Mouse (Mus musculus): ENCODE data around the gene Prrc2a. TPM values are rescaled to one million over a fixed set of nuclear protein-coding genes. Genes with fewer than 3 reads are reported as not detected.

The Prrc2a gene
- polyA plus RNA-seq (2012; rRNA removed): 177 and 352 TPM in 2 replicates

GRCm38 (mm10) chr17:35164568-35165450 is at the start of gene Prrc2a:
Gene Prrc2a (minus strand): TSS chr17:35164897.
- TF ChIP-seq CTCF (IDR thresholded peaks at IDR 0.05; ENCODE audit: extremely low read depth, insufficient read length, insufficient replicate concordance, low read depth, low read length) (no peak), POLR2A (IDR thresholded peaks at IDR 0.05; ENCODE audit: low read depth, low read length) (peak; percentile 86; the same call in 1 of the 2 replicates)
- 1% methylated on average over 85 of the region's 89 CpGs for WGBS
- Histone ChIP-seq H3K27ac (ENCODE audit: insufficient read depth, low read depth, low read length) (peak within 1 kb of the TSS; percentile 99), H3K36me3 (ENCODE audit: control insufficient read depth, insufficient read depth, low read length) (peaks cover 24% of the 10 kb centered on the region), H3K4me3 (ENCODE audit: low read depth, low read length) (peak within 1 kb of the TSS; percentile 99), H3K4me1 (ENCODE audit: control insufficient read depth, insufficient read depth, insufficient read length, low read length) (peaks cover 10% of the 10 kb centered on the region; the same call in 1 of the 2 replicates), H3K27me3 (ENCODE audit: control insufficient read depth, insufficient read depth, low read length) (no peaks in the 10 kb centered on the region)

- TF ChIP-seq POLR2A (IDR thresholded peaks at IDR 0.05; ENCODE audit: low read depth, low read length) (no peak), CTCF (IDR thresholded peaks at IDR 0.05; ENCODE audit: extremely low read depth, insufficient read length, insufficient replicate concordance, low read depth, low read length) (no peak)
- Histone ChIP-seq H3K36me3 (ENCODE audit: control insufficient read depth, insufficient read depth, low read length) (no peaks in the 10 kb centered on the region), H3K27ac (ENCODE audit: insufficient read depth, low read depth, low read length) (no peak overlapping the region), H3K4me3 (ENCODE audit: low read depth, low read length) (no peak overlapping the region), H3K4me1 (ENCODE audit: control insufficient read depth, insufficient read depth, insufficient read length, low read length) (peaks cover 24% of the 10 kb centered on the region; the same call in 1 of the 2 replicates), H3K27me3 (ENCODE audit: control insufficient read depth, insufficient read depth, low read length) (no peaks in the 10 kb centered on the region)
- 39% methylated on average over 5 of the region's 5 CpGs for WGBS
Measured at GRCm38 (mm10) chr17:35213071-35213470, 48.4 kb upstream of the Prrc2a start.

GRCm38 (mm10) chr17:35210593-35210992 is 45.9 kb upstream of the Prrc2a start:
- 23% methylated on average over 3 of the region's 3 CpGs for WGBS

GRCm38 (mm10) chr17:35209785-35210535 is 45.3 kb upstream of the Prrc2a start:
- Histone ChIP-seq H3K4me3 (ENCODE audit: low read depth, low read length) (no peak overlapping the region), H3K27me3 (ENCODE audit: control insufficient read depth, insufficient read depth, low read length) (no peaks in the 10 kb centered on the region), H3K36me3 (ENCODE audit: control insufficient read depth, insufficient read depth, low read length) (no peaks in the 10 kb centered on the region), H3K27ac (ENCODE audit: insufficient read depth, low read depth, low read length) (peak overlapping the region; percentile 70), H3K4me1 (ENCODE audit: control insufficient read depth, insufficient read depth, insufficient read length, low read length) (peaks cover 28% of the 10 kb centered on the region)
- WGBS: 48% methylated on average over 12 of the region's 12 CpGs
- no peak for TF ChIP-seq POLR2A (IDR thresholded peaks at IDR 0.05; ENCODE audit: low read depth, low read length)
- no peak for TF ChIP-seq CTCF (IDR thresholded peaks at IDR 0.05; ENCODE audit: extremely low read depth, insufficient read length, insufficient replicate concordance, low read depth, low read length)

More at GRCm38 (mm10) chr17:35210593-35210992, 45.9 kb upstream of the Prrc2a start:
- Histone ChIP-seq H3K27me3 (ENCODE audit: control insufficient read depth, insufficient read depth, low read length) (no peaks in the 10 kb centered on the region), H3K36me3 (ENCODE audit: control insufficient read depth, insufficient read depth, low read length) (no peaks in the 10 kb centered on the region), H3K27ac (ENCODE audit: insufficient read depth, low read depth, low read length) (peak overlapping the region; percentile 70), H3K4me1 (ENCODE audit: control insufficient read depth, insufficient read depth, insufficient read length, low read length) (peaks cover 24% of the 10 kb centered on the region), H3K4me3 (ENCODE audit: low read depth, low read length) (no peak overlapping the region)
- no peak for TF ChIP-seq POLR2A (IDR thresholded peaks at IDR 0.05; ENCODE audit: low read depth, low read length)
- no peak for TF ChIP-seq CTCF (IDR thresholded peaks at IDR 0.05; ENCODE audit: extremely low read depth, insufficient read length, insufficient replicate concordance, low read depth, low read length)

- Histone ChIP-seq H3K4me1 (ENCODE audit: control insufficient read depth, insufficient read depth, insufficient read length, low read length) (peaks cover 21% of the 10 kb centered on the region), H3K36me3 (ENCODE audit: control insufficient read depth, insufficient read depth, low read length) (no peaks in the 10 kb centered on the region), H3K27me3 (ENCODE audit: control insufficient read depth, insufficient read depth, low read length) (no peaks in the 10 kb centered on the region), H3K27ac (ENCODE audit: insufficient read depth, low read depth, low read length) (no peak overlapping the region), H3K4me3 (ENCODE audit: low read depth, low read length) (peak overlapping the region; percentile 35; the same call in 1 of the 2 replicates)
- 76% methylated on average over 10 of the region's 10 CpGs for WGBS
- TF ChIP-seq POLR2A (IDR thresholded peaks at IDR 0.05; ENCODE audit: low read depth, low read length) (no peak), CTCF (IDR thresholded peaks at IDR 0.05; ENCODE audit: extremely low read depth, insufficient read length, insufficient replicate concordance, low read depth, low read length) (no peak)
Measured at GRCm38 (mm10) chr17:35205380-35205769, 40.7 kb upstream of the Prrc2a start.

- peak within 1 kb of the TSS; percentile 35; the same call in 1 of the 2 replicates for H3K4me3 ChIP-seq (ENCODE audit: low read depth, low read length)
- H3K36me3 ChIP-seq (ENCODE audit: control insufficient read depth, insufficient read depth, low read length): no peaks in the 10 kb centered on the region
- WGBS: 62% methylated on average over 20 of the region's 20 CpGs
- TF ChIP-seq POLR2A (IDR thresholded peaks at IDR 0.05; ENCODE audit: low read depth, low read length) (no peak), CTCF (IDR thresholded peaks at IDR 0.05; ENCODE audit: extremely low read depth, insufficient read length, insufficient replicate concordance, low read depth, low read length) (no peak)
- H3K27ac ChIP-seq (ENCODE audit: insufficient read depth, low read depth, low read length): no peak within 1 kb of the TSS
- H3K27me3 ChIP-seq (ENCODE audit: control insufficient read depth, insufficient read depth, low read length): no peaks in the 10 kb centered on the region
- H3K4me1 ChIP-seq (ENCODE audit: control insufficient read depth, insufficient read depth, insufficient read length, low read length): peaks cover 21% of the 10 kb centered on the region
Measured at GRCm38 (mm10) chr17:35204494-35205379, 40.0 kb upstream of the Prrc2a start, which contains the start of gene Lta. Gene Lta (minus strand): TSS chr17:35205351.
